Mouse (Mus musculus) CH12.LX (cell line): ENCODE measurements around the gene Hist1h2bg. TPM values are rescaled to one million over a fixed set of nuclear protein-coding genes. Genes with fewer than 3 reads are reported as not detected.
"Not testable (repeated sequence)": the region's sequence is repeated elsewhere in the genome, so short reads cannot be mapped to it uniquely, and the experiment has no call there.

Source experiments
- DNase-seq: peaks from one replicate; pipeline ENCODE4 v3.0.0-alpha.2; 2013; ENCODE audit errors: extremely low read depth
- H3K27ac ChIP-seq: 2 replicates; pipeline ENCODE4 v1.5.1; 2012; ENCODE audit warnings: low read depth, mild to moderate bottlenecking, control low read depth, moderate library complexity; ENCODE audit not compliant: insufficient read depth
- H3K27me3 ChIP-seq: replicated peaks from 2 replicates; pipeline ENCODE3; 2012; ENCODE audit warnings: inconsistent platforms
- H3K36me3 ChIP-seq, 2 experiments: replicated peaks in 1 of 2; 2 replicates each; pipeline versions ENCODE3 to v1.6.1; 2012; ENCODE audit warnings: inconsistent platforms in 1 of 2, low read length in 1 of 2, mild to moderate bottlenecking in 1 of 2, mixed read lengths in 1 of 2, moderate library complexity in 1 of 2; ENCODE audit not compliant: control insufficient read depth in 1 of 2, insufficient read depth in 1 of 2
- H3K4me1 ChIP-seq, 2 experiments: 2 replicates each; pipeline ENCODE4 v1.6.1; 2012; ENCODE audit warnings: inconsistent platforms in 1 of 2, moderate library complexity in 1 of 2; ENCODE audit not compliant: insufficient read depth in 2 of 2, control insufficient read depth in 1 of 2
- H3K4me2 ChIP-seq: 2 replicates; pipeline ENCODE4 v1.6.1; 2012; ENCODE audit warnings: low read depth, mild to moderate bottlenecking, control low read depth; ENCODE audit not compliant: poor library complexity, insufficient read depth, severe bottlenecking
- H3K4me3 ChIP-seq, 3 experiments: fragments of 150-350 bp in 1 of 3; sonication (generic) in 1 of 3; replicated peaks in 1 of 3; 2 replicates each; pipeline versions ENCODE3 to v1.5.1; 2011 to 2012; ENCODE audit warnings: low read depth in 2 of 3, low read length in 2 of 3, mild to moderate bottlenecking in 2 of 3, moderate library complexity in 2 of 3, control low read depth in 1 of 3, improper control_type of control experiment in 1 of 3, inconsistent platforms in 1 of 3, mixed read lengths in 1 of 3; ENCODE audit not compliant: poor library complexity in 1 of 3
- H3K79me2 ChIP-seq: replicated peaks from 2 replicates; pipeline ENCODE4 v1.6.1; 2012; ENCODE audit warnings: mild to moderate bottlenecking, moderate library complexity; ENCODE audit not compliant: control insufficient read depth, poor library complexity, insufficient read depth, severe bottlenecking; ENCODE audit errors: extremely low read depth
- H3K9ac ChIP-seq: 2 replicates; pipeline ENCODE4 v1.6.1; 2012; ENCODE audit warnings: low read depth, mild to moderate bottlenecking, control low read depth, moderate library complexity; ENCODE audit not compliant: insufficient read depth
- H3K9me3 ChIP-seq: replicated peaks from 2 replicates; pipeline ENCODE3; 2012; ENCODE audit warnings: low read length, inconsistent platforms, mixed read lengths
- CHD1 ChIP-seq: IDR thresholded peaks from 2 replicates; pipeline ENCODE4 v1.6.1; 2012; ENCODE audit warnings: low read depth, low read length, improper control_type of control experiment, inconsistent platforms
- CHD2 ChIP-seq: IDR thresholded peaks from 2 replicates; pipeline ENCODE4 v1.6.1; 2011; ENCODE audit warnings: low read length, improper control_type of control experiment
- HCFC1 ChIP-seq: IDR thresholded peaks from 2 replicates; pipeline ENCODE4 v1.6.1; 2012; ENCODE audit warnings: low read depth, mild to moderate bottlenecking, inconsistent platforms, low read length, improper control_type of control experiment
- JUND ChIP-seq: conservative IDR thresholded peaks from 2 replicates; pipeline ENCODE4 v1.6.1; 2011; ENCODE audit warnings: low read depth, low read length, improper control_type of control experiment
- MEF2A ChIP-seq: IDR thresholded peaks from 2 replicates; pipeline ENCODE4 v1.6.1; 2014; ENCODE audit warnings: low read depth, mild to moderate bottlenecking, inconsistent platforms, low read length, improper control_type of control experiment, borderline replicate concordance
- MXI1 ChIP-seq: IDR thresholded peaks from 2 replicates; pipeline ENCODE4 v1.6.1; 2011; ENCODE audit warnings: mild to moderate bottlenecking, low read depth, low read length, improper control_type of control experiment
- MYC ChIP-seq: IDR thresholded peaks from 2 replicates; pipeline ENCODE4 v1.6.1; 2011; ENCODE audit warnings: low read depth, mild to moderate bottlenecking, improper control_type of control experiment, low read length
- NELFE ChIP-seq: IDR thresholded peaks from 2 replicates; pipeline ENCODE4 v1.6.1; 2011; ENCODE audit warnings: low read depth, low read length, improper control_type of control experiment
- NRF1 ChIP-seq: IDR thresholded peaks from 2 replicates; pipeline ENCODE4 v1.6.1; 2014; ENCODE audit warnings: low read depth, mild to moderate bottlenecking, inconsistent platforms, low read length, improper control_type of control experiment, moderate library complexity
- POLR2A ChIP-seq: IDR thresholded peaks from 2 replicates; pipeline ENCODE4 v1.6.1; 2011; ENCODE audit warnings: low read depth, mild to moderate bottlenecking, improper control_type of control experiment, low read length
- POLR2AphosphoS2 ChIP-seq: IDR thresholded peaks from 2 replicates; pipeline ENCODE4 v1.6.1; 2011; ENCODE audit warnings: low read depth, low read length, improper control_type of control experiment
- RAD21 ChIP-seq: IDR thresholded peaks from 2 replicates; pipeline ENCODE4 v1.6.1; 2011; ENCODE audit warnings: low read depth, mild to moderate bottlenecking, low read length, improper control_type of control experiment, moderate library complexity
- RCOR1 ChIP-seq: conservative IDR thresholded peaks from 2 replicates; pipeline ENCODE4 v1.6.1; 2012; ENCODE audit warnings: low read depth, mild to moderate bottlenecking, inconsistent platforms, low read length, improper control_type of control experiment
- SIN3A ChIP-seq: IDR thresholded peaks from 2 replicates; pipeline ENCODE4 v1.6.1; 2012; ENCODE audit warnings: low read length, improper control_type of control experiment, inconsistent platforms
- SMC3 ChIP-seq: IDR thresholded peaks from 2 replicates; pipeline ENCODE4 v1.6.1; 2011; ENCODE audit warnings: low read depth, low read length, improper control_type of control experiment
- TBP ChIP-seq: conservative IDR thresholded peaks from 2 replicates; pipeline ENCODE4 v1.6.1; 2011; ENCODE audit warnings: low read depth, low read length, improper control_type of control experiment
- TCF12 ChIP-seq: IDR thresholded peaks from 2 replicates; pipeline ENCODE4 v1.6.1; 2014; ENCODE audit warnings: low read depth, mild to moderate bottlenecking, inconsistent platforms, low read length, improper control_type of control experiment
- UBTF ChIP-seq: IDR thresholded peaks from 2 replicates; pipeline ENCODE4 v1.6.1; 2012; ENCODE audit warnings: low read depth, mild to moderate bottlenecking, inconsistent platforms, low read length, improper control_type of control experiment, moderate library complexity
- USF2 ChIP-seq: conservative IDR thresholded peaks from 2 replicates; pipeline ENCODE4 v1.6.1; 2011; ENCODE audit warnings: low read depth, low read length, improper control_type of control experiment
- ZMIZ1 ChIP-seq: IDR thresholded peaks from 2 replicates; pipeline ENCODE4 v1.6.1; 2012; ENCODE audit warnings: low read depth, mild to moderate bottlenecking, inconsistent platforms, low read length, improper control_type of control experiment
- dilution Hi-C: fragments of 300-500 bp; cut with MboI; formaldehyde crosslinking; loops from 2 replicates; pipeline ENCODE4 v1.14.3; 2020; ENCODE audit warnings: low sequenced_read_pairs; ENCODE audit not compliant: extremely low pct_unique_long_range_greater_than_20kb, extremely low pct_ligation_motif_present
- in situ Hi-C: fragments of 300-500 bp; cut with MboI; formaldehyde crosslinking; loops from 3 replicates; pipeline ENCODE4 v1.14.3; 2019; ENCODE audit warnings: low sequenced_read_pairs, low pct_ligation_motif_present, low pct_unique_long_range_greater_than_20kb, mixed read lengths
- polyA plus RNA-seq: library from polyadenylated mRNA; unstranded; fragments of >175 nt; gene quantifications from 2 replicates; pipeline ENCODE4 v1.2.1, GENCODE M21; 2012; ENCODE audit warnings: low read depth; ENCODE audit not compliant: insufficient read length
- total RNA-seq, 2 experiments: library from RNA; depleted of rRNA; stranded (reverse); fragments of 300-350 nt in 1 of 2; fragments of >200 nt in 1 of 2; gene quantifications; 2 replicates each; pipeline ENCODE4 v1.2.3; 2012 to 2014

The Hist1h2bg gene
- total and polyA plus RNA-seq, 3 experiments, result 9.4 to 3,252 (median 136) TPM

DNA sequence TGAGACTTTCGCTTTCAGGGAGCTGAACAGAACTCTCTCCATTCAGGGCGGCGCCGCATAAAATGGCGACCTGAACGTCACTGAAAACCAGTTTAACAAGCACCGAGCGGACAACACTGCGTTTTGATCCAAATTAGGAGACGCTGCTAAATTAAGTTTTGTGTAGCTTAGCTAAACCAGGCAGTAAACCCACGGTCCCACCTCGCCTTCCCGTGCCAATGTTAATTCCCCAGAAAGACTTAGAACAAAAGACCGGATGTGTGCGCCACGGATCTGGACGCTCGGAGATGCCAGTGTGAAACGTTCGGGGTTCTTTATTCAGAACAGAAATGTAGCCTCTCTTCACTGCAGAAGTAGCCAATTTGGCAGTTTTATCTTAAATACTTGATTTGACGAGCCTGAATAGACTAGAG lies 13.8 kb downstream of the Hist1h2bg start (continued):
- peak; percentile 18; the same call in 1 of the 2 replicates for TF ChIP-seq SMC3
- TF ChIP-seq MYC, result no peak; the same call in 1 of the 2 replicates
- no peak for TF ChIP-seq RCOR1
- 0 out of 2 replicates have a peak, but pooled peaks have one; percentile 26 for TF ChIP-seq JUND
- peak; percentile 69 for TF ChIP-seq CHD1
- TF ChIP-seq MEF2A, result peak; percentile 65; the same call in 1 of the 2 replicates
- peak; percentile 37 for TF ChIP-seq HCFC1
- TF ChIP-seq RAD21, result no peak
- TF ChIP-seq MXI1, result no peak

GRCm38 (mm10) chr13:23585442-23586098 lies 14.4 kb downstream of the Hist1h2bg start:
- H3K27me3 ChIP-seq, dilution Hi-C loops, H3K9me3 ChIP-seq, in situ Hi-C loops, H3K36me3 ChIP-seq, H3K79me2 ChIP-seq: not testable (repeated sequence)
- Histone ChIP-seq H3K4me2 (peak overlapping the region; percentile 96), H3K4me3 (peak overlapping the region; percentile 23 to 47 (median 45)), H3K27ac (peak overlapping the region; percentile 94), H3K4me1 (peaks cover 3 to 47% of the 10 kb centered on the region in 2 experiments), H3K9ac (peak overlapping the region; percentile 98)
- TF ChIP-seq NRF1 (peak; percentile 63; the same call in 1 of the 2 replicates), MXI1 (0 out of 2 replicates have a peak, but pooled peaks have one; percentile 47), SIN3A (peak; percentile 60; the same call in 1 of the 2 replicates), USF2 (peak; percentile 3; the same call in 1 of the 2 replicates), CHD2 (peak; percentile 92), HCFC1 (peak; percentile 48; the same call in 1 of the 2 replicates), TBP (peak; percentile 99), ZMIZ1 (peak; percentile 99), RCOR1 (0 out of 2 replicates have a peak, but pooled peaks have one; percentile 30), POLR2A (peak; percentile 97), NELFE (peak; percentile 99), TCF12 (peak; percentile 88), UBTF (peak; percentile 94; the same call in 1 of the 2 replicates), POLR2AphosphoS2 (peak; percentile 97)
- DNase-seq, result peak; percentile 93
